Comparison of ENCODE assay signal across 7 mouse cellular contexts in the genomic region with DNA sequence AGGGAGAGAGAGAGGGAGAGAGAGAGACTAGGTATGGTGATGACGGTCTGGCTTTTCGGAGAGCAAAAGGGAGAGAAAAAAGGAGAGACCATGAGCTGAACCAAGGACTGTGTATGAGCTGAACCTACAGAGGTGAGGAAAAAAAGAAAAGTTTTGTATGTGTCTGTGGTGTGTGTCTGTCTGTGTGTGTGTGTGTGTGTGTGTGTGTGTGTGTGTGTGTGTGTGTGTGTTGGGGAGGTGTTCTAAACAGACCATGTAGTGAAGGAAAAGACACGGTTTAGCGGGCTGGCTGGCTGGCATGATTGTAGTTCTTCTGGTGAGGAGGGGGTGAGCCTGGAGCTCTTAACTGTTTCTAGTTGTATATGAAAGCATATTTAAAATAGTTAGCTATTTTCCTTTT.
DNase-seq lines count a peak whose midpoint lies in the region; ATAC-seq and TF ChIP-seq lines count a peak whose summit lies in the region.

No protein-coding gene starts in this region.

- no peak for TF ChIP-seq CTCF in lung, postnatal 0 days (IDR thresholded peaks at IDR 0.05)

- WGBS in lung, postnatal 0 days: 3% methylated on average over 4 of the region's 4 CpGs
- 0% methylated on average over 4 of the region's 4 CpGs for WGBS in heart, embryonic 13.5 days
- 5% methylated on average over 4 of the region's 4 CpGs for WGBS in limb, embryonic 14.5 days

- TF ChIP-seq POLR2A in limb, embryonic 14.5 days (IDR thresholded peaks at IDR 0.05; ENCODE audit: borderline replicate concordance, extremely low read depth, insufficient read depth, insufficient read length): no peak

- peak overlapping the region; percentile 41 for H3K4me3 ChIP-seq in lung, postnatal 0 days (ENCODE audit: low read depth, low read length)
- H3K4me3 ChIP-seq in heart, embryonic 13.5 days: peak overlapping the region; percentile 78
- H3K4me3 ChIP-seq in limb, embryonic 14.5 days (replicated peaks; ENCODE audit: low read length): peak overlapping the region; percentile 64

- no peaks in the 10 kb centered on the region for H3K9me3 ChIP-seq in lung, postnatal 0 days (ENCODE audit: low read length)
- H3K9me3 ChIP-seq in heart, embryonic 13.5 days: no peaks in the 10 kb centered on the region
- no peaks in the 10 kb centered on the region for H3K9me3 ChIP-seq in limb, embryonic 14.5 days (ENCODE audit: control insufficient read depth, low read length)

- DNase-seq in lung, postnatal 0 days (ENCODE audit: low spot score): no peak
- no peak for DNase-seq in lung, postnatal 4 days
- no peak for DNase-seq in limb, embryonic 14.5 days (ENCODE audit: low spot score)
- DNase-seq in testis, postnatal 10 days (ENCODE audit: low spot score): peak; percentile 57
- DNase-seq in cerebellum, adult 11-12 months: no peak
- no peak for DNase-seq in adrenal gland, adult 2 months

- ATAC-seq in lung, postnatal 0 days: peak; percentile 36
- ATAC-seq in heart, embryonic 13.5 days (ENCODE audit: extremely low read depth, insufficient number of reproducible peaks, low FRiP score, low TSS enrichment): 0 out of 2 replicates have a peak, but pooled peaks have one; percentile 16
- ATAC-seq in limb, embryonic 14.5 days (ENCODE audit: low FRiP score, low read depth): 0 out of 2 replicates have a peak, but pooled peaks have one; percentile 1

- no peak for TF ChIP-seq EP300 in lung, postnatal 0 days (IDR thresholded peaks at IDR 0.05)

- H3K27me3 ChIP-seq in lung, postnatal 0 days (replicated peaks; ENCODE audit: insufficient read depth, low read length): 0 out of 2 replicates have a peak, but pooled peaks cover 4% of the 10 kb centered on the region
- no peaks in the 10 kb centered on the region for H3K27me3 ChIP-seq in heart, embryonic 13.5 days (replicated peaks)
- no peaks in the 10 kb centered on the region for H3K27me3 ChIP-seq in limb, embryonic 14.5 days (ENCODE audit: control insufficient read depth, insufficient read depth, low read length)

- H3K36me3 ChIP-seq in lung, postnatal 0 days (ENCODE audit: insufficient read depth, low read length): no peaks in the 10 kb centered on the region
- no peaks in the 10 kb centered on the region for H3K36me3 ChIP-seq in heart, embryonic 13.5 days
- H3K36me3 ChIP-seq in limb, embryonic 14.5 days (ENCODE audit: control insufficient read depth, insufficient read depth, low read length): peaks cover 3% of the 10 kb centered on the region

- H3K9ac ChIP-seq in lung, postnatal 0 days (replicated peaks; ENCODE audit: low read depth): no peak overlapping the region
- peak overlapping the region; percentile 93 for H3K9ac ChIP-seq in heart, embryonic 13.5 days
- H3K9ac ChIP-seq in limb, embryonic 14.5 days (ENCODE audit: low read depth, low read length, severe bottlenecking): peak overlapping the region; percentile 96

- no peak overlapping the region for H3K27ac ChIP-seq in lung, postnatal 0 days (ENCODE audit: low read length)
- H3K27ac ChIP-seq in heart, embryonic 13.5 days (replicated peaks): peak overlapping the region; percentile 93
- peak overlapping the region; percentile 99 for H3K27ac ChIP-seq in limb, embryonic 14.5 days (replicated peaks; ENCODE audit: low read depth, low read length)

- 0 out of 2 replicates have a peak, but pooled peaks cover 3% of the 10 kb centered on the region for H3K4me1 ChIP-seq in lung, postnatal 0 days (ENCODE audit: insufficient read depth, low read depth, low read length)
- peaks cover 45% of the 10 kb centered on the region for H3K4me1 ChIP-seq in heart, embryonic 13.5 days
- peaks cover 12% of the 10 kb centered on the region for H3K4me1 ChIP-seq in limb, embryonic 14.5 days (ENCODE audit: control insufficient read depth, insufficient read depth, low read length)

- peak overlapping the region; percentile 67 for H3K4me2 ChIP-seq in lung, postnatal 0 days (replicated peaks; ENCODE audit: low read depth, low read length)
- H3K4me2 ChIP-seq in heart, embryonic 13.5 days: peak overlapping the region; percentile 75
- H3K4me2 ChIP-seq in limb, embryonic 14.5 days (replicated peaks; ENCODE audit: low read depth, low read length, severe bottlenecking): peak overlapping the region; percentile 62
